Mouse (Mus musculus) liver, adult 2 months (tissue): ENCODE results near the gene Abcf3. TPM values are rescaled to one million over a fixed set of nuclear protein-coding genes. Genes with fewer than 3 reads are reported as not detected.
A peak's percentile ranks its signal among the peaks of the same experiment; 100 is the strongest.

ENCODE experiments used
- DNase-seq: peaks from one replicate; pipeline ENCODE4 v3.0.0-alpha.2; 2011; ENCODE audit warnings: low read depth, low spot score; ENCODE audit errors: extremely low read depth
- H3K27ac ChIP-seq: fragments of 200-500 bp; replicated peaks from 2 replicates; pipeline ENCODE4 v1.5.1; 2012; ENCODE audit warnings: low read depth, mild to moderate bottlenecking, control low read depth, inconsistent platforms, low read length; ENCODE audit not compliant: insufficient read depth
- H3K27me3 ChIP-seq: fragments of 200-500 bp; 2 replicates; pipeline ENCODE4 v1.6.1; 2012; ENCODE audit warnings: mild to moderate bottlenecking, moderate library complexity, low read length, inconsistent platforms; ENCODE audit not compliant: control insufficient read depth, insufficient read depth
- H3K36me3 ChIP-seq: fragments of 200-500 bp; 2 replicates; pipeline ENCODE4 v1.6.1; 2012; ENCODE audit warnings: low read length, inconsistent platforms; ENCODE audit not compliant: control insufficient read depth, insufficient read depth
- H3K4me1 ChIP-seq: fragments of 200-500 bp; 2 replicates; pipeline ENCODE4 v1.6.1; 2011; ENCODE audit warnings: low read length; ENCODE audit not compliant: control insufficient read depth, insufficient read depth
- H3K4me3 ChIP-seq: fragments of 200-500 bp; 2 replicates; pipeline ENCODE4 v1.5.1; 2011; ENCODE audit warnings: low read depth, mild to moderate bottlenecking, control low read depth, low read length, moderate library complexity; ENCODE audit not compliant: insufficient read depth
- H3K79me2 ChIP-seq: fragments of 200-500 bp; 2 replicates; pipeline ENCODE4 v1.6.1; 2012; ENCODE audit warnings: inconsistent platforms, mild to moderate bottlenecking, low read length, moderate library complexity; ENCODE audit not compliant: control insufficient read depth, insufficient read depth
- H3K9ac ChIP-seq: fragments of 200-500 bp; 2 replicates; pipeline ENCODE4 v1.6.1; 2012; ENCODE audit warnings: low read depth, mild to moderate bottlenecking, control low read depth, inconsistent platforms, low read length
- CTCF ChIP-seq: fragments of 200-500 bp; IDR thresholded peaks from 2 replicates; pipeline ENCODE4 v1.5.1; 2011; ENCODE audit warnings: low read depth, low read length, control low read depth
- POLR2A ChIP-seq: fragments of 200-500 bp; IDR thresholded peaks from 2 replicates; pipeline ENCODE4 v1.6.1; 2011; ENCODE audit warnings: low read length, control low read depth; ENCODE audit not compliant: insufficient read depth; ENCODE audit errors: extremely low read depth
- WGBS: fragments of 180-500 bp; shearing (Covaris S2); methylation state at CpG from one replicate; pipeline ENCODE4 v1.1.7; 2018; 5-methylcytosine and 5-hydroxymethylcytosine counted together
- polyA plus RNA-seq: library from polyadenylated mRNA; depleted of rRNA; stranded (reverse); fragments of >200 nt; gene quantifications from 2 replicates; pipeline ENCODE4 v1.2.3, GENCODE M21; 2012; rRNA removed
- total RNA-seq: library from RNA; depleted of rRNA; stranded (reverse); fragments of >200 nt; gene quantifications from 2 replicates; pipeline ENCODE4 v1.2.3, GENCODE M21; 2014; rRNA removed

Abcf3 gene
- total and polyA plus RNA-seq, 2 experiments = 44.9 to 48.5 TPM

DNA sequence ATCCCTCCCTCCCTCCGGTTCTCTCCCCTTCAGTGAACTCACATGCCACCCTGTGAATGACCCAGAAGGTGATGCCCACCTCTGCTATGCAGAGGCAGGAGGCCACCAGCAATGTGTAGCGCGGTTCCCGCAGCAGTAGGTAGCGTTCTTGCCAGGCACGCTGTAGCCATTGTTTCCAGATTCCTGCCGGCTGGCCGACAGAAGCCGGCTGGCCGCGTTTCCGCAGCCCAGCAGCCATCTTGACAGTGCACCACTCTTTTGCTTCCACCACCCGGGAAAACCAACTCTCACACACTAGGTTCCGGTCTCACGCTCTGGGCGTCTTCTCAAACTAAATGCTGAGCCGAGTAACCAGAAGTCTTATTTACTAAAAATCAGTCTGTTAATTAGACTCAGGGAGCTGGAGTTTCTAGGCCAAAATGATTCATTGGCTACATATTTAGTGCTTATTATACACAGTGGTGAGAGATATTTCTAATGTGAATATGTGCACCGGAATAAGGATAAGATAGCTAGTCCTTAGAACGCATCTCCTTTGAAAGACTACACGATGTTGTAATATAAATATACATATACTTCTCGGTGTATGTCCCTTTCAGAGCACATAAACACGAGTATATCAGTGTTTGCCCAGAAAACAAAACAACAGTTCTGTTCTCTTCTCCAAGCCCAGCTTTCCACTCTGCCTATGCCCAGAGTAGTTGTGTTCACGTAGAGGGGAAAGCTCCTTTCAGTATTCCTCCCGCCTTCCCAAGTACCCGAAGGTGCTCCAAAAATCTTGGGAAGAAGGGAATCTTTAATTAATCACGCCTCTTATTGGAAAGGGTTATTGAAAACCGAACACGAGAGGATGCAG is 62.4 kb downstream of the Abcf3 start:
- WGBS = under 1% methylated on average over 28 of the region's 28 CpGs
- peak overlapping the region; percentile 87 for H3K9ac ChIP-seq
- TF ChIP-seq POLR2A = peak; percentile 55; the same call in 1 of the 2 replicates
- TF ChIP-seq CTCF = no peak
- no peaks in the 10 kb centered on the region for H3K27me3 ChIP-seq
- no peaks in the 10 kb centered on the region for H3K79me2 ChIP-seq
- peak overlapping the region; percentile 33 for H3K27ac ChIP-seq
- peak; percentile 78 for DNase-seq
- peaks cover 3% of the 10 kb centered on the region; the same call in 1 of the 2 replicates for H3K4me1 ChIP-seq
- H3K4me3 ChIP-seq = peak overlapping the region; percentile 81
- no peaks in the 10 kb centered on the region; the same call in 1 of the 2 replicates for H3K36me3 ChIP-seq

Other genes with a start within 250 kb of the Abcf3 start
- 35.6 and 36.3 TPM in 2 replicates for gene Parl, start 246.2 kb upstream of the Abcf3 start, total RNA-seq
- 36.8 and 42.4 TPM in 2 replicates for gene Parl, start 246.2 kb upstream of the Abcf3 start, polyA plus RNA-seq
- gene Cyp2ab1, start 223.2 kb upstream of the Abcf3 start, total RNA-seq = 0.13 TPM in 1 of 2 replicates, not detected in the other
- 0.07 TPM in 1 of 2 replicates, not detected in the other for gene Cyp2ab1, start 223.2 kb upstream of the Abcf3 start, polyA plus RNA-seq
- 6.6 and 7.9 TPM in 2 replicates for gene Abcc5, start 122.2 kb upstream of the Abcf3 start, total RNA-seq
- gene Abcc5, start 122.2 kb upstream of the Abcf3 start, polyA plus RNA-seq = 4.3 and 7.7 TPM in 2 replicates
- gene Eif2b5, start 49.8 kb upstream of the Abcf3 start, total RNA-seq = 38.1 and 38.9 TPM in 2 replicates
- 19.2 and 19.3 TPM in 2 replicates for gene Eif2b5, start 49.8 kb upstream of the Abcf3 start, polyA plus RNA-seq
- gene Dvl3, start 31.6 kb upstream of the Abcf3 start, total RNA-seq = 2.5 and 5.8 TPM in 2 replicates
- 11.6 and 15.0 TPM in 2 replicates for gene Dvl3, start 31.6 kb upstream of the Abcf3 start, polyA plus RNA-seq
- 151 and 236 TPM in 2 replicates for gene Ap2m1, start 13.1 kb upstream of the Abcf3 start, total RNA-seq
- 298 and 343 TPM in 2 replicates for gene Ap2m1, start 13.1 kb upstream of the Abcf3 start, polyA plus RNA-seq
- gene Vwa5b2, start 40.9 kb downstream of the Abcf3 start, total RNA-seq = not detected in 2 replicates
- not detected in 2 replicates for gene Vwa5b2, start 40.9 kb downstream of the Abcf3 start, polyA plus RNA-seq
- gene Eef1akmt4, start 63.0 kb downstream of the Abcf3 start, total RNA-seq = 13.4 and 16.6 TPM in 2 replicates
- gene Eef1akmt4, start 63.0 kb downstream of the Abcf3 start, polyA plus RNA-seq = 18.9 and 21.7 TPM in 2 replicates
- gene Gm49333, start 63.0 kb downstream of the Abcf3 start, total RNA-seq = not detected in 2 replicates
- not detected in 2 replicates for gene Gm49333, start 63.0 kb downstream of the Abcf3 start, polyA plus RNA-seq
- gene Alg3, start 63.2 kb downstream of the Abcf3 start, total RNA-seq = 6.5 and 10.1 TPM in 2 replicates
- 17.7 and 22.8 TPM in 2 replicates for gene Alg3, start 63.2 kb downstream of the Abcf3 start, polyA plus RNA-seq
- gene Camk2n2, start 72.7 kb downstream of the Abcf3 start, total RNA-seq = 0.18 and 0.60 TPM in 2 replicates
- 2.3 and 5.2 TPM in 2 replicates for gene Camk2n2, start 72.7 kb downstream of the Abcf3 start, polyA plus RNA-seq
- not detected in 2 replicates for gene Ece2, start 81.3 kb downstream of the Abcf3 start, total RNA-seq
- 0.04 TPM in 1 of 2 replicates, not detected in the other for gene Ece2, start 81.3 kb downstream of the Abcf3 start, polyA plus RNA-seq
- 138 and 146 TPM in 2 replicates for gene Psmd2, start 103.1 kb downstream of the Abcf3 start, total RNA-seq
- 85.0 and 92.8 TPM in 2 replicates for gene Psmd2, start 103.1 kb downstream of the Abcf3 start, polyA plus RNA-seq
- gene Eif4g1, start 119.7 kb downstream of the Abcf3 start, total RNA-seq = 173 and 198 TPM in 2 replicates
- 400 and 438 TPM in 2 replicates for gene Eif4g1, start 119.7 kb downstream of the Abcf3 start, polyA plus RNA-seq
- 0.37 and 0.60 TPM in 2 replicates for gene Fam131a, start 144.7 kb downstream of the Abcf3 start, total RNA-seq
- gene Fam131a, start 144.7 kb downstream of the Abcf3 start, polyA plus RNA-seq = 0.56 and 0.99 TPM in 2 replicates
- gene Polr2h, start 169.1 kb downstream of the Abcf3 start, total RNA-seq = 18.1 and 19.2 TPM in 2 replicates
- gene Polr2h, start 169.1 kb downstream of the Abcf3 start, polyA plus RNA-seq = 9.1 and 9.5 TPM in 2 replicates
- gene Clcn2, start 169.2 kb downstream of the Abcf3 start, total RNA-seq = 29.6 and 30.6 TPM in 2 replicates
- 58.6 and 64.0 TPM in 2 replicates for gene Clcn2, start 169.2 kb downstream of the Abcf3 start, polyA plus RNA-seq
- gene Chrd, start 184.6 kb downstream of the Abcf3 start, total RNA-seq = 3.0 and 3.4 TPM in 2 replicates
- gene Chrd, start 184.6 kb downstream of the Abcf3 start, polyA plus RNA-seq = 9.9 and 14.1 TPM in 2 replicates
- gene Thpo, start 185.9 kb downstream of the Abcf3 start, total RNA-seq = 1.7 and 2.4 TPM in 2 replicates
- gene Thpo, start 185.9 kb downstream of the Abcf3 start, polyA plus RNA-seq = 21.2 and 37.0 TPM in 2 replicates